Mouse (Mus musculus): ENCODE results near the gene Rnf19b. TPM values are rescaled to one million over a fixed set of nuclear protein-coding genes. Genes with fewer than 3 reads are reported as not detected.

Gene Rnf19b
- total and polyA plus RNA-seq, 2 experiments = 35.0 to 49.1 TPM

DNA sequence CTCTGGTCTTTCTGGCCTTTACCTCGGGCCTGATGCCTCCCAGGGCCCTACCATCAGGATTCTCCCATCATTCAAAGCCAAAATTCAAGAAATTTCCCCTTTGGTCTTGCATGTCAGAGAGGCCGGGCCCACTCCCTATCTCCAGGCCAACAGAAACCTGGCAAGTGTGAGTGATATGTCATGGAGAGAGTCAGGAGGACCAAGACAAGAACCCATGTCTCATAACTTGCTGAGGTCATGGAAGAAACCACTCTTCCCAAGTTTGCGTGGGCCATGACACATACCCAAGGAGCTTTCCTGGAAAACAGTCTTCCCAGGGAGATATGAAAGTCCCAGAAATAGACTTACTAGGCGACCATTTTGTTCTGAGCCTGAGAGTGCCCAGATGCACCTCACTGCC, 36.2 kb upstream of the Rnf19b start:
- H3K79me2 ChIP-seq (ENCODE audit: control insufficient read depth, insufficient read depth, low read length) = no peaks in the 10 kb centered on the region
- no peaks in the 10 kb centered on the region for H3K36me3 ChIP-seq (ENCODE audit: control insufficient read depth, insufficient read depth, low read length)
- H3K4me1 ChIP-seq (ENCODE audit: control insufficient read depth, insufficient read depth, low read length) = no peaks in the 10 kb centered on the region
- DNase-seq (ENCODE audit: extremely low read depth, low read depth, low spot score) = no peak
- H3K27me3 ChIP-seq (ENCODE audit: control insufficient read depth, insufficient read depth, low read length) = no peaks in the 10 kb centered on the region
- H3K4me3 ChIP-seq (ENCODE audit: insufficient read depth, low read depth, low read length) = no peak overlapping the region
- H3K9ac ChIP-seq (ENCODE audit: low read depth, low read length) = no peak overlapping the region
- no peak for TF ChIP-seq POLR2A (IDR thresholded peaks at IDR 0.05; ENCODE audit: extremely low read depth, insufficient read depth, low read length)
- TF ChIP-seq CTCF (IDR thresholded peaks at IDR 0.05; ENCODE audit: low read depth, low read length) = no peak
- H3K27ac ChIP-seq (replicated peaks; ENCODE audit: insufficient read depth, low read depth, low read length) = no peak overlapping the region
- WGBS = 86% methylated on average over 4 of the region's 4 CpGs

GRCm38 (mm10) chr4:129023884-129024283, 34.2 kb upstream of the Rnf19b start:
- Histone ChIP-seq H3K27ac (replicated peaks; ENCODE audit: insufficient read depth, low read depth, low read length) (no peak overlapping the region), H3K4me1 (ENCODE audit: control insufficient read depth, insufficient read depth, low read length) (no peaks in the 10 kb centered on the region), H3K9ac (ENCODE audit: low read depth, low read length) (no peak overlapping the region), H3K27me3 (ENCODE audit: control insufficient read depth, insufficient read depth, low read length) (no peaks in the 10 kb centered on the region), H3K4me3 (ENCODE audit: insufficient read depth, low read depth, low read length) (no peak overlapping the region), H3K79me2 (ENCODE audit: control insufficient read depth, insufficient read depth, low read length) (no peaks in the 10 kb centered on the region), H3K36me3 (ENCODE audit: control insufficient read depth, insufficient read depth, low read length) (no peaks in the 10 kb centered on the region)
- no peak for DNase-seq (ENCODE audit: extremely low read depth, low read depth, low spot score)
- TF ChIP-seq CTCF (IDR thresholded peaks at IDR 0.05; ENCODE audit: low read depth, low read length) (no peak), POLR2A (IDR thresholded peaks at IDR 0.05; ENCODE audit: extremely low read depth, insufficient read depth, low read length) (no peak)
- 50% methylated on average over 6 of the region's 6 CpGs for WGBS

DNA sequence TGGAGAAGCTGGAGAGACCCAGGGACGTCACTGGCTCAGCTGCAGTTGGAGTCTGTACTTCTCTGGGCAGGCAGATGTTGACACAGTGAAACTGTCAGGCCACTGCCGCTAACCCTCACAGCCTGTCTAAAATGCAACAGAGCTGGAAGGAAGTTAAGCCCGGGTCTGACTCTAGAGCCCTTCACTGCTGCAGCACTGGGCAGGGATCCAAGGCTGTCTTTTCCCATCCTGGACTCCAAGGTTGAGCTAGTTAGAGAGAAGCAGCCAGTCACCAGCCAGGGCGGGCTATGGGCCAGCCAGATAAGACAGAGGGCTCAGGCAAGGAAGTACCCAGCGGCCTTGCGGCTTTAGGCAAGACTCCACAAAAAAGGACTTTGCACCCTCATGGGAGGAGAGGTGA, 33.3 kb upstream of the Rnf19b start:
- Histone ChIP-seq H3K9ac (ENCODE audit: low read depth, low read length) (no peak overlapping the region), H3K4me3 (ENCODE audit: insufficient read depth, low read depth, low read length) (no peak overlapping the region)

DNA sequence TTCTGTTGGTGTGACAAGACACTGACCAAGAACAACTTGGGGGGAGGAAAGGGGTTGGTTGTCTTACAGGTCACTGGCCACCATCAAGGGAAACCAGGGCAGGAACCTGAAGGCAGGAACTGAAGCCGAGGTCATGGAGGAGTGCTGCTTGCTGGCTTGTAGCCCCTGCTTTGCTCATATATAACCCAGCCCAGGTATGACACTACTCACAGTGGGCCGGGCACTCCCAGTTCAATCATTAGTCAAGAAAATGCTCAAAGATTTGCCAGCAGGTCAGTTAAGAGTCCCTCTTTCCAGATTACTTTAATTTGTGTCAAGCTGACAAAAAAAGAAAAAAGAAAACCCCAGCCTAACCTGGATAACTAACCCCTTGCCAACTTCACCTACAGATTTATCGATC, 32.4 kb upstream of the Rnf19b start:
- H3K36me3 ChIP-seq (ENCODE audit: control insufficient read depth, insufficient read depth, low read length) = no peaks in the 10 kb centered on the region
- no peak for DNase-seq (ENCODE audit: extremely low read depth, low read depth, low spot score)
- no peak overlapping the region for H3K9ac ChIP-seq (ENCODE audit: low read depth, low read length)
- no peaks in the 10 kb centered on the region for H3K27me3 ChIP-seq (ENCODE audit: control insufficient read depth, insufficient read depth, low read length)
- WGBS = 93% methylated on average over 3 of the region's 3 CpGs
- no peak overlapping the region for H3K27ac ChIP-seq (replicated peaks; ENCODE audit: insufficient read depth, low read depth, low read length)
- no peak overlapping the region for H3K4me3 ChIP-seq (ENCODE audit: insufficient read depth, low read depth, low read length)
- TF ChIP-seq CTCF (IDR thresholded peaks at IDR 0.05; ENCODE audit: low read depth, low read length) (no peak), POLR2A (IDR thresholded peaks at IDR 0.05; ENCODE audit: extremely low read depth, insufficient read depth, low read length) (no peak)
- no peaks in the 10 kb centered on the region for H3K79me2 ChIP-seq (ENCODE audit: control insufficient read depth, insufficient read depth, low read length)
- no peaks in the 10 kb centered on the region for H3K4me1 ChIP-seq (ENCODE audit: control insufficient read depth, insufficient read depth, low read length)

More for the DNA sequence above, 33.3 kb upstream of the Rnf19b start:
- 38% methylated on average over 6 of the region's 6 CpGs for WGBS
- TF ChIP-seq POLR2A (IDR thresholded peaks at IDR 0.05; ENCODE audit: extremely low read depth, insufficient read depth, low read length) = no peak
- TF ChIP-seq CTCF (IDR thresholded peaks at IDR 0.05; ENCODE audit: low read depth, low read length) = no peak
- Histone ChIP-seq H3K36me3 (ENCODE audit: control insufficient read depth, insufficient read depth, low read length) (no peaks in the 10 kb centered on the region), H3K79me2 (ENCODE audit: control insufficient read depth, insufficient read depth, low read length) (no peaks in the 10 kb centered on the region), H3K27ac (replicated peaks; ENCODE audit: insufficient read depth, low read depth, low read length) (no peak overlapping the region), H3K27me3 (ENCODE audit: control insufficient read depth, insufficient read depth, low read length) (no peaks in the 10 kb centered on the region), H3K4me1 (ENCODE audit: control insufficient read depth, insufficient read depth, low read length) (no peaks in the 10 kb centered on the region)
- DNase-seq (ENCODE audit: extremely low read depth, low read depth, low spot score) = peak; percentile 35

DNA sequence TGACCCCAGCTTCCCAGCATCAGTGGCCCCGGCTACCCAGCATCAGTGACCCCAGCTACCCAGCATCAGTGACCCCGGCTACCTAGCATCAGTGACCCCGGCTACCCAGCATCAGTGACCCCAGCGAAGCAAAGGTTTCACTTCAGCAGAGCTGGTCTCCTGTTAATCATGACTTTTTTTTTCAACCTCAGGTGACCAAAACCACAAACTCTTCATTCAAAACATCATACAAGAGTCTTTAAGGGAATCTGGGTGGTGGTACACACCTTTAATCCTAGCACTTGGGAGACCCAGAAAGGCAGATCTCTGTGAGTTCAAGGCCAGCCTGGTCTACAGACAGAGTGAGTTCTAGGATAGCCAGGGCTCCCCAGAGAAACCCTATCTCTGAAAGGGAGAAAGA, 27.3 kb upstream of the Rnf19b start:
- Histone ChIP-seq H3K27ac (replicated peaks; ENCODE audit: insufficient read depth, low read depth, low read length) (no peak overlapping the region), H3K4me1 (ENCODE audit: control insufficient read depth, insufficient read depth, low read length) (peaks cover 4% of the 10 kb centered on the region; the same call in 1 of the 2 replicates), H3K36me3 (ENCODE audit: control insufficient read depth, insufficient read depth, low read length) (no peaks in the 10 kb centered on the region), H3K9ac (ENCODE audit: low read depth, low read length) (no peak overlapping the region), H3K4me3 (ENCODE audit: insufficient read depth, low read depth, low read length) (no peak overlapping the region), H3K27me3 (ENCODE audit: control insufficient read depth, insufficient read depth, low read length) (no peaks in the 10 kb centered on the region), H3K79me2 (ENCODE audit: control insufficient read depth, insufficient read depth, low read length) (no peaks in the 10 kb centered on the region)
- WGBS = 91% methylated on average over 4 of the region's 4 CpGs
- no peak for TF ChIP-seq CTCF (IDR thresholded peaks at IDR 0.05; ENCODE audit: low read depth, low read length)
- TF ChIP-seq POLR2A (IDR thresholded peaks at IDR 0.05; ENCODE audit: extremely low read depth, insufficient read depth, low read length) = no peak
- no peak for DNase-seq (ENCODE audit: extremely low read depth, low read depth, low spot score)

DNA sequence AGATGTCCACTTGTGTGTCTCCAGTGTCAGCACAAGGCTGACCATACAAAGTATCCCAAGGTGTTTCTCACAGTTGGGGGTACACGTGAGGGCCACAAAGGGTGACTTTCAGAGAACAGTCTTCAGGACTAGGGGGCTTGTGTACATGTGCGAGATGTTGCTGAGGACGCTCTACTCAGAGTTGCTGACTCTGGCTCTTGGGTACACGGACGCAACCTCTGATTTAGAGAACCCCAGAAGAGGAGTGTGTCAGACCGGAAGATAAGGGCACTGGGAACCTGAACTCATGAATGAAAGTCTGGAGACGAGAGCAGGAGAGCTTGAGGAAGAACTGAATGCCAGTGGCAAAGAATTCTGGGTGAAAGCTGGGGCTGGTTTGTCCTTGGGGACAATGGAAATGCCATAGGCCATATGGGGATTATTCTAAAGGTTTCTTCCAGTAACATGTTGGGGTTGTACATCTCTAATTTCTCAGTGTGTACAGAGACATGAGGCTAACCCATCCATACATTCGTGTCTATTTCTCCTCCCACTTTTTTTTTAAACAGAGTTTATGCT, 26.6 kb upstream of the Rnf19b start:
- H3K27ac ChIP-seq (replicated peaks; ENCODE audit: insufficient read depth, low read depth, low read length) = no peak overlapping the region
- H3K27me3 ChIP-seq (ENCODE audit: control insufficient read depth, insufficient read depth, low read length) = no peaks in the 10 kb centered on the region
- H3K4me3 ChIP-seq (ENCODE audit: insufficient read depth, low read depth, low read length) = no peak overlapping the region
- DNase-seq (ENCODE audit: extremely low read depth, low read depth, low spot score) = no peak
- no peaks in the 10 kb centered on the region for H3K79me2 ChIP-seq (ENCODE audit: control insufficient read depth, insufficient read depth, low read length)
- no peaks in the 10 kb centered on the region for H3K36me3 ChIP-seq (ENCODE audit: control insufficient read depth, insufficient read depth, low read length)
- TF ChIP-seq POLR2A (IDR thresholded peaks at IDR 0.05; ENCODE audit: extremely low read depth, insufficient read depth, low read length) = no peak
- no peak for TF ChIP-seq CTCF (IDR thresholded peaks at IDR 0.05; ENCODE audit: low read depth, low read length)
- H3K9ac ChIP-seq (ENCODE audit: low read depth, low read length) = no peak overlapping the region
- 89% methylated on average over 8 of the region's 8 CpGs for WGBS
- peaks cover 4% of the 10 kb centered on the region; the same call in 1 of the 2 replicates for H3K4me1 ChIP-seq (ENCODE audit: control insufficient read depth, insufficient read depth, low read length)

Measured in liver, adult 2 months (tissue).